Mouse (Mus musculus) frontal cortex, postnatal 14 days (tissue): ENCODE results near the gene Lsamp.
"Not testable (repeated sequence)": the region's sequence is repeated elsewhere in the genome, so short reads cannot be mapped to it uniquely, and the experiment has no call there.

Source experiments
- DNase-seq, 2 experiments: peaks; one replicate each; pipeline ENCODE4 v3.0.0; 2022; ENCODE audit warnings: low spot score in 2 of 2

Gene Lsamp

DNA sequence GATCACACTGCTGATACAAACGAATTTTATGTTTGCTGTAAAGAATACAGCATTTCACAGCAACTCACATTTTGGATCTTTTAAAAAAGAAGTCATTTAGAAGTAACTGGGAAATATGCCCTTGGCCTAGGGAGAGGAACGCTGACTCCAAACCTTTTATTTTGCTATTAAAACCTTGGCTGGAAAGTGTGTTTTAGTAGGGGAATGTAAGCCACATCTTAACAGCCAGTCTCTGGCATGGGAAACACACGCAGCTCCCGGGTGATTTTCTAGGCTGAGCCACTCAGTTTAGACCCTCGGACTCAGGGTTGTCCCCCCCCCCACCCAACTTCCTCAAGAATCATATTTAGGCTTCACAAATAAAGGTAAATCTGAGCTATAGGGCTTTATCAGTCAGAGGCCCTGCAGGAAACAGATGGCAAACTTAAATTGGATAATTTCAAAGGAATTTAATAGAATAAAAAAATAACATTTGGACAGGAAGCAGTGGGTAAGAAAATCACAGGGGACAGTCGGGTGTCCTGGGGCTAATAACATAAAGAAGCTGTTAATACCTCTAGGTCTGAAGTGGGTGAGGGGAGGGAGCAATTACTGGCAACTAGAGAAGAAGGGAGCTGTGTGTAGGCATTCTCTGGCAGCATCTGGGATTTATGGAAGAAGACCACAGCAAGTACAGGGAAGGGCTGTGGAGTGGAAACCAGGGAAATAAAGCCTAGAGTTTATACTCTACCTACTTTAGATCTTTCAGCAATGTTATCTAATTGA, 1933.1 kb downstream of the Lsamp start:
- no peak for DNase-seq

- no peak for DNase-seq
Measured at GRCm38 (mm10) chr16:41929546-41929945, 1945.4 kb downstream of the Lsamp start.

DNA sequence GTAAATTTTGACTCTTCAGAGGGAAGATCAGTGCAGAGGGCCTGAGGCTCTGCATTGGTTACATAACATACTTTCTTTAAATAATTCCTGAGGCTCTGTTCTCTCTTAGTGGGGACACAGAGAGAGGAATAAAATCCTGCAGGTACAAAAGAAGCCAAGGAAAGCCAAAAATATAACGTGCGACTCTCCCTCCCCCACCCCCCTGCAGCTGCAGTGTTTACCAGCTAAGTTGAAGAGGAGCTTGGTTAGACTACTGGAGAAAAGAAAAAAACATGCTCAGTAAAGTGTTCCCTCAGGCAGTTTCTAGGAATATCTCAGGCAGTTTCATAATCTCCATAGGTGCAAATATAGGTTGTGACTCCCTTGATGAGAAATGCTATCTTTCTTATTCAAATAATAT, 1951.5 kb downstream of the Lsamp start:
- no peak for DNase-seq

DNA sequence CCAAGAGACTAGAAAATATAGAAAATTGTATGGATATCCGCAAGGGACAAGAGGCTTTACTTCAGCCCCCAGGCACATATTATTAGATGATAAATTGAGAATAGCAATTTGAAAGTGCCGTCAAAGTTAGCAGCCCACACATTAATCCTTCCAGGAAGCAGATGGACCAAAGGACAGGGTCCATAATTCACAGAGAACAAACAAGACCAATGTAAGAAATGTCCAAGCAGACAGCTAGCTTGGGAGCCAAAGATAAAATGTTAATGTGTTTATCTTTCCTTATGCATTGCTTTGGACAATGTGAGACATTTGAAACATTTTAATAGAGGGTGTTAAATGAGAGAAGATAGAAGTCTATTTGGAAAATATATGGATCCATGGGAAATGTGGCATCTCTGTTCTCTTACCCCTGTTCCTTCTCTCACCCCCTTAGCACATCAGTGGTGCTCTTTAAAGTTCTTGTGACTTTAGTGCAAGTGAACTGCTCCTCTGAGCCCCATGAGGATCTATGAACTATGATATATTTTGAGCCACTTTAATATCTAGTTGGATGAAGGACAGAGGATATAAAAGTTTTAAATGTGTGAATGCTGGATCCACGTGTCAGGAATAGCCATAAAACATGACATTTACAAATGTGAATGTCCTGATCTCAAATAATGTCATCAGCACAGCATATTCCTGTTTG, 1952.9 kb downstream of the Lsamp start:
- no peak for DNase-seq

- DNase-seq: no peak
Measured at GRCm38 (mm10) chr16:41937596-41937990, 1953.4 kb downstream of the Lsamp start.

DNA sequence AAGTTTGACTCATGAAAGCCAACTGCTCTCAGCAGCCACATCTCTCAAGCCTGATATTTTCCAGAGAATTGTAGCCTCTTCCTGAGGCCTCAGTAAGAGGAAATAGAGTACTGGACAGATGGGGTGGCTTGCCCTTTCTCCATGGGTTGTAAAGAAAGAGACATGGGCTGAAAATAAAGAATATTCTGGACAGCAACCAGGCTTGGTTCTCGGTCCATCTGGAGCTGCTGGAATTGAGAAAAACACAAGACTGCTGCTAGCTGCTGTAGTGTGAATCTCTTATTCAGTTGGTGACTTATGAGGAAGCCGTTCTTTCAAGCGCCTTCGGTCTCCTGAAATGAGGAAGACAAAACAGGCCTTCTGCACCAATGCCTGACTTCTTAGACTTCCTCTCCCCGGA, 1954.1 kb downstream of the Lsamp start:
- DNase-seq: peak; percentile 18 to 28

- no peak for DNase-seq
Measured at GRCm38 (mm10) chr16:41941591-41942315, 1957.6 kb downstream of the Lsamp start.

DNA sequence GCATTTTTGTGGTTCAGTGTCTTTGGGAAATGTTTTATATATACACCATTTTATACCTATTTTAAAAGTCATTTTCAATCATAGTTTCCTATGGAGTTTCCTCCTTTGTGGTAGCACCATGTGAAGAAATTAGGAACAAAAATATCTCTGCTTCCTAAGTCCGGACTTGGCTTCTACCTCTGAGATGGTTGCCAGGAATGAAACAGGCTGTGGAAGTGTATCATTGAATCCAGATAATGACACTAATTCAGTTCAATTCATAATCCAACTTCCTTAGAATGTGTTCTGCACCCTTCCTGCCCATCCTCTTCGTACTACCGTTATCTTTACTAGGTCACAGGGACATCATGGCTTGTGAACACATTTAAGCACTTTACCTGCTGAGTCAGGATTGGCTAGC, 1973.7 kb downstream of the Lsamp start:
- no peak for DNase-seq

GRCm38 (mm10) chr16:41965636-41966035, 1981.5 kb downstream of the Lsamp start:
- DNase-seq: no peak

- DNase-seq: no peak
Measured at GRCm38 (mm10) chr16:41969215-41969614, 1985.1 kb downstream of the Lsamp start.

DNA sequence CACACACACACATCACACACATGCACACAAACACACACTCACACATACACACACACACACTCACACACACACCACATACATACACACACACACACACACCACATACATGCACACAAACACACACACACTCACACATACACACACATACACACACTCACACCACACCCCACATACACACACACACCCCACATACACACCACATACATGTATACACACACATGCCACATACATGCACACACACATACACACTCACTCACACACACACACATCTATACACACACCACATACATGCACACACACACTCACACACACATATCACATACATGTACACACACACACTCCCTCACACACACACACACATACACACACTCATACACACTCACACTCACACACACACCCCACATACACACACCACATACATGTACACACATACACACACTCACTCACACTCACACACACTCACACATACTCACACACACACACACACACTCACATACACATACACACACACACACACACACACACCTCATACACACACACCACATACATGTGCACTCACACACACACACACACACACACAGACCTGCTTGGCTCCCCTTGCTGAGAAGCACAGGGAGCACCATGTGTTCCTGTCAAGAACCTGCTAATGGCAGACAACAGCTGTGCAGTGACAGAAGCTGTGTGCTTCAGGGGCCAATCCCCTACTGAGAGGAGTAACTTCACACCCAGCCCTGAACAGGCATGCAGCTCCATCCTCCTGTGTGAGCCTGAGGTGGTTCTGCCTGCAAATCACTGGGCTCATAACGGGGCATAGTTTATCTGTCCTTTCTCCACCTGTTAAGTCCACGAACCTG, 1990.9 kb downstream of the Lsamp start:
- no peak for DNase-seq

DNA sequence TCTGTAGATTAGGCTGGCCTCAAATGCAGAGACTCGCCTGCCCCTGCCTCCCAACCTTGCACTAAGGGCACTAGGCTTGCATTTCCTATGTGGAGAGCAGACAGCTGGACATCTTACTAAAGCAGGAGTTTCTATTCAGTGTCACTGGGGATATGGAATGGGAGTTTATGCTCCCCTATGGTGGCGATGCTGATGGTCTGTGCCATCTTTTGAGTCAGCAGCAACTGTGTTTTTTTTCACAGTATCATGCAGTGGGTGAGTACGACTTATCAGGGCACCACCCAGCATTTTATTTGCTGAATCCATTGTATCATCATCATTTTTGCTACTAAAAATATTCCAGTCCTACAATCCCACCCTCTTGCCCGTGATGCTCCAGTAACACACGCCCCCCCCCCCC, 1992.7 kb downstream of the Lsamp start:
- DNase-seq: no peak

DNA sequence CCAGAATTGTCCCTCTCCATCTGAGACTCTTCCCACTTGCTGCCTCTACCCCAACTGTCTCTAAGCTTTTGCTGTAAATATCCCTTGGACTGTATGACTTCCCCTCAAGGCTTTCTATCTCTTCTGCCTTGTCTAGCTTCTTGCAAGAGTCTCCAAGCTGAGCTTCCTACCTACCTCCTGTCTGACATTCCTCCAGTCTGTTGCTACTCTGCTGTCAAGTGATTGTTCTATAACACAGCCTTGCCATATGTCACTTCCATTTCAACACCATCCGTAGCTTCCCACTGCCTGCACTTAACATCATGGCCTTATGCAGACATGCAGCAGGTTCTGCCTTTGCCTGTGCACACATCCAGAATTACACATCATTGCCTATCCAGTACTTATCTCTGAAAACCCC, 2012.8 kb downstream of the Lsamp start:
- no peak for DNase-seq

- no peak for DNase-seq
Measured at GRCm38 (mm10) chr16:42002925-42003324, 2018.8 kb downstream of the Lsamp start.

GRCm38 (mm10) chr16:42003506-42003905, 2019.3 kb downstream of the Lsamp start:
- not testable (repeated sequence) for DNase-seq

- no peak for DNase-seq
Measured at GRCm38 (mm10) chr16:42004166-42004565, 2020.0 kb downstream of the Lsamp start.

GRCm38 (mm10) chr16:42014937-42015336, 2030.8 kb downstream of the Lsamp start:
- DNase-seq: no peak

GRCm38 (mm10) chr16:42015443-42015842, 2031.3 kb downstream of the Lsamp start:
- DNase-seq: no peak

- no peak for DNase-seq
Measured at GRCm38 (mm10) chr16:42016791-42017643, 2032.9 kb downstream of the Lsamp start.

DNA sequence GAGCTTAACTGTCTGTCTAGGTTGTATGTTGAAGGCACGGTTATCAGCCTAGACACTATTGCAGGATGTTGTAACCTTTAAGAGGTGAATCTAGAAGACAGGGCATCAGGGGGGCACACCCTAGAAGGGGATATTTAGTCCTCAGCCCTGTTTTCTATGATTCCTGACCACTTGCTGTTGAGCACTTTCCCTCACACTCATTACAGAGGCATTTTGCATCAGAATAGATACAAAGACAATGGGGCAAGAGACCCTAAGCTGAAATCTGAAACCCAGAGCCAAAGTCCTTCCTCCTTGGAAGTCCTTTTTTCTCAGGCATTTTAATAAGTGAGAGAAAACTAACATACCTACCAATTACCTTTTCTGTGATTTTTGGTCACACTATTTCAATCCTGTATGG, 2038.4 kb downstream of the Lsamp start:
- DNase-seq: no peak

GRCm38 (mm10) chr16:42032030-42032429, 2047.9 kb downstream of the Lsamp start:
- no peak for DNase-seq
